Mouse (Mus musculus) embryo, embryonic 9.5 days (tissue): ENCODE data around the gene Gm17577.
"Not testable (repeated sequence)": the region's sequence is repeated elsewhere in the genome, so short reads cannot be mapped to it uniquely, and the experiment has no call there.

Experiments
- DNase-seq: peaks from one replicate; pipeline ENCODE4 v3.0.0-alpha.2; 2017; ENCODE audit errors: extremely low spot score

Gm17577 gene

DNA sequence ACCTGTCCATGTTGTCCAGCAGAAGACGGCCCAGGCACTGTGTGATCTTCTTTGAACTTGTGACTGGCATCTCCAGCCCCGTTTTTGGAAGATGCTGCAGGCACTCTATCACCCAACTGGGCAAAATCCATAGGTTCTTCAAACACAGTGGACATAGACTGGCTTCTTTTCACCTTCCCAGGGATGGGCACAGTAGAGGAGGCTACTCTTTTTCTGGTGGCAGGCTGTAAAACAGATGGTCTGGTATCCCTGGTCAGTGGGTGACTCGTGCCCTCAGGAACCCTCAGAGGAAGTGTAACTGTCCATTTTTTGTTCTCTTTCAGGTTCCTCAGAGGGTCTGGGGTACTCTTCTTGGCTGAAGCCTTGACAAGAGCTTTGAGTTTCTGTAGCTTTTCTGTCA is at the start of gene Gm17577:
TSS of gene Gm17577 (minus strand) at position 101 of the 400 bp plus-strand sequence.
- not testable (repeated sequence) for DNase-seq

GRCm38 (mm10) chrX:123222381-123222780 is 24.3 kb downstream of the Gm17577 start, which contains the start of gene Srsx:
Gene Srsx, minus strand, starts transcription at chrX:123222481.
- not testable (repeated sequence) for DNase-seq
